Mouse (Mus musculus) activated CD4-positive, CD25-positive, alpha-beta regulatory T cell, adult 4 months (primary cell): ENCODE data around the gene Chaf1b. TPM values are rescaled to one million over a fixed set of nuclear protein-coding genes. Genes with fewer than 3 reads are reported as not detected.

Experiments
- ATAC-seq: one replicate; pipeline ENCODE4 v1.8.0; 2017
- polyA plus RNA-seq, 2 experiments: library from polyadenylated mRNA; unstranded; fragments of 100-300 nt; shearing (Covaris generic); gene quantifications; one replicate each; pipeline ENCODE4 v1.2.1; 2017

Gene Chaf1b
- 10 to 100 TPM; 28.1 to 36.2 TPM for polyA plus RNA-seq

DNA sequence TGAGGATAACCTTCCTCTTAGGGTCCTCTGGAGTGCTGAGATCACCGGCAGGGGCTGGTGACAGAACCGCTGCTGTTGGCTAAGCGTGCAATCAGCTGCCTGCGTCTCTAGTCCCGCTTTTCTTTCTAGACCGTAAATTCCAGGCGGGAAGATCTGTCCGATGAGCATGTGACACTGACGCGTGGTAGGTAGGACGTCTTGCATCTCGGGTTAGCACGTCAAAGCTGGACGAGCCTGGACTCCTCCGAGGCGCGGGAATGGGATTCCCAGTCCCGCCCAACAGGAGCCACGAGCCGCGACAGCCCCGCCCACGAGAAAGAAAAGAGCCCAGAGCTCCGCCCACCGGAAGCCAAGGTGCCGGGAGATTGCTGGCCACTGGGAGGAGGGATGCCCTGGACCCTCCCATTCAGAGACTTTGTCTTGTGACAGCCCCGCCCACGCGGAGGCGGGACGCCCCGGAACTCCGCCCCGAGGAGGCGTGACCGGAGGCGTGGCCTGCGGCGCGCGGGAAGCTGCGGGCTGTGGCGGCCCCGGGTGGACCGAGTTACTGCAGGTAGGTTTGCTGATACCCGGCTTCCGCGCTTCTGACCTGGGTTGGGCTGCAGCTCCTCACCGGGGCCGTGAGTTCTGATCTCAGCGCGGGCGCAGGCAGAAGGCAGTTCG, at the start of gene Chaf1b:
Gene Chaf1b (plus strand): TSS at position 479 of the 663 bp plus-strand sequence.
- ATAC-seq, result peak; percentile 91

DNA sequence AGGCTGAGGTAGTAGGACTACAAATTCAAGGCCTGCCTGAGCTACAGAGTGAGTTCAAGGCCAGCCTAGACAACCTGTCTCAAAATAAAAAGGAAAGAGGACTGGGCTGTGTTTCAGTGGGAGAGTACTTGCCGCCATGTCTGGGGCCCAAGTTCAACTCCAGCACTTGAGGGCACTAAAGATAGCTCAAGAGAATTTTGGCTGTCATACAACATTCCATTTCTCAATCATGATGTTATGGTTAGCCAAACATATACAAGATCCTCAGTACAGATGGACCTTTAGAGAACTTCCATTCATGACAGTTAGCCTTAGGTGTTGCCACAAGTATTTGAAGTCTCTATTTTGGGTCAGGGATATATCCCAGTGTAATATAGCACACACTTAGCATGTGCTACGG, 49.6 kb upstream of the Chaf1b start:
- no peak for ATAC-seq

DNA sequence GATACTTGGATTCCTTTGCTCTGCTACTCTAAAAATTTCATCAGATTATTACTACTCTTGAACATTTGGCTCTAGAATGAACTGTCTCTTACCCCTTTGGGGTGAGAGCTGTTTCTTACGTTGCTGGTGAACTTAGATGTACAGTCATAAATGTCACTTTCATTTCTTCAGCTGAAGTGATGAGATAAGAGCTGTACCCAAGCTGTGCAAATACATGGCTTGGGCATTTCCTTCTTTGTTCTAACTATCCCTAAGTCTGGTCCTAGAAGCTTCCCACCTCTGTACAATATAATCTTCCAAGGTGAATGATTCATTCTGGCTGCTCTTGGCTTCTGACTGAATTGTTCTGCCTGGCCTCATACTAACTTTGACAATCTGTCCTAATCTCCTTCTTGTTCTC, 44.7 kb upstream of the Chaf1b start:
- no peak for ATAC-seq

DNA sequence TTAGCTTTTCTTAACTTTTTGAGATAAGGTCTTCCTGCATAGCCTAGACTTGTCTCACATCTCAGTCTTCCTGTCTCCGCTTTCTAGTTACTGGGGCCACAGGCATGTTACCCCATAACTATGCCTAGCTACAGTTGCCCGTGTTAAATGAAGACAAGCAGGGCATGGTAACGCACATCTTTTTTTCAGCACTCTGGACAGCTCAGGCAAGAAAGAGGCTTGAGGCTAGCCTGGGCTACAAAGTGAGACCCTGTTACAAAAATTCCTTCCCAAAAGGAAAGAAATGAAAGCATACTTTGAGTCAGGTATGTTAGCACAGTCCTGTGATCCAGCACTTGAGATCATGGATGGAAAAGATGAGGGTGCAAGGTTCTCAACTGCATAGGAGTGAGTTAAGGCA, 33.2 kb upstream of the Chaf1b start:
- no peak for ATAC-seq

DNA sequence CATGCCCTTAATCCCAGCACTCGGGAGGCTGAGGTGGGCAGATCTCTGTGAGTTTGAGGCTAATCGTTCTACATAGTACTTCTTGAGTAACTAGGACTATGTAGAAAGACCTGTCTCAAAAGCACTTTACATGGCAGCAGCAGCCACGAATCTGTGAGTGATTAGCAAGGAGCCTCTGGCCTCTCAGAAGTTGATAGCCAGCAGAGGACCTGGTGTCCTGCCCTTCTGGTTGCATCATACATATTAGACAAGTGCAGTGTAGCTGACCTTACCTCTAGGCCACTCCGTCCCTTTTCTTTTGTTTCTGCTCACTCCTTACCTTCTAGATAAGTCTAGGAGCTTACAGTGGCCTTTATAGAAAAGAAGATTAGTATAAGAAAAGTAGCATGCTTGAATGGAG, 23.7 kb upstream of the Chaf1b start:
- no peak for ATAC-seq

DNA sequence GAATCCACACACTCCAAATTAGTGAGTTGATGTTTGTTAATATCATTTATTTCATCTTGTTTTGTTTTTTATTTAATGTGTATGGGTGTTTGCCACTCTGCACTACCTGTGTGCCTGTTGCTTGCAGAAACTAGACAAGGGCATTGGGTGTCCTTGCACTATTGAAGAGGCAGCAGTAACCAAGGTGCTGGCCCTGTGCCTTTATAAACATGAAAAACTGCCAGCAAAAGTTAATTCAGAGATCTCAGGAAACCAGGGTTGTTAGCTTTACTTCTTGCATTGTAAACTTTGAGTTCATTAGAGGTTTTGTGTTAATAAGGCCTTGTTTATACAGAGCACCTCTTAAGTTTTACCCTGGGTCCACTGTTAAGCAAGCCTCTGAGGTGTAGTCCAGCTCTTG, 23.0 kb upstream of the Chaf1b start:
- ATAC-seq, result no peak

DNA sequence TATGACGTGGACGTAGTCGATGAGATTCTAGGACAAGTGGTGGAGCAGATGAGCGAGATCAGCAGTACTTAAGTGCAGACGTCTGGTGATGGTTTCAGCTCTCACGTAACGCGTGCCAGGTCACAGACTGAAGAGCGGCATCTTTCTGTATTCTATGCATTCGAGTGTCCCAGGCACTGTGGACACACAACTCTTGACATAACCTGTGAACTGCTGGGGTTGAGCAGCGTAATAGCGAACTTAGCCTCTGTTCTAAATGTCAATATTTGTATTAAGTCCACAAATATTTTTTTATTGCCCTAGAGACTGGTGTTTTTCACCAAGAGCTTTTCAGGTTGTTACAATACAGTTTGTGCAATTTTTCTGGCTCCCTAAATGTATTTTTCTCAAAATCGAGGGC, 8.9 kb upstream of the Chaf1b start:
- ATAC-seq, result no peak

DNA sequence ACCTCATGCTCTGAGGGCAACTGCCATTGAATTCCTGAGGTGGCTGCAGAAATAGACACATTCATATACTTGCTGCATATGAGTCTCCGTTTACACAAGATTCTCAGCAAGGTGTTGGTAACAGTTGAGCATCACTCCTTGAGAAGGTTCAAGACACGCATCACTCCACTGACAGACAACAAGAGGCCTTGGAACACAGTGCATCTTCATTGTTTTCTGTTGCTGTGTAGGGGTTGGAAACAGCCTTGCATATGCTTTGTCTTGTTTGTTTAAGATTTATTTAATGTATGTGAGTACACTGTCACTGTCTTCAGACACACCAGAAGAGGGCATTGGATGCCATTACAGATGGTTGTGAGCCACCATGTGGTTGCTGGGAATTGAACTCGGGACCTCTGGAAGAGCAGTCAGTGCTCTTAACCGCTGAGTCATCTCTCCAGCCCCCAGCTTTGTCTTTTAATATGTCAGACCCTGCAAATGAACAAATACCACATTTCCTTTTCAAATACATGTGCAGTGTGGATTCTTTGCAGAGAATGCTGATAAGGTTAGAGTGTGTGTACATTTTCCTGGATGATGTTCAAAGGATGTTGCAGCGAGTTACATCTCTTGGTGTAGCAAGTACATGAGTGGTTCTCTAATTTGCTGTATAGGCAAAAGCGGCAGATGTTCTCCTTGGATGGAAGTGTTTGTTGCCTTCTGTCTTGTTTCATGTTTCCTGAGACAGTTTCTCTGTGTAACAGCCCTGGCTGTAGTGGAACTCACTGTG, 5.9 kb upstream of the Chaf1b start:
- no peak for ATAC-seq

DNA sequence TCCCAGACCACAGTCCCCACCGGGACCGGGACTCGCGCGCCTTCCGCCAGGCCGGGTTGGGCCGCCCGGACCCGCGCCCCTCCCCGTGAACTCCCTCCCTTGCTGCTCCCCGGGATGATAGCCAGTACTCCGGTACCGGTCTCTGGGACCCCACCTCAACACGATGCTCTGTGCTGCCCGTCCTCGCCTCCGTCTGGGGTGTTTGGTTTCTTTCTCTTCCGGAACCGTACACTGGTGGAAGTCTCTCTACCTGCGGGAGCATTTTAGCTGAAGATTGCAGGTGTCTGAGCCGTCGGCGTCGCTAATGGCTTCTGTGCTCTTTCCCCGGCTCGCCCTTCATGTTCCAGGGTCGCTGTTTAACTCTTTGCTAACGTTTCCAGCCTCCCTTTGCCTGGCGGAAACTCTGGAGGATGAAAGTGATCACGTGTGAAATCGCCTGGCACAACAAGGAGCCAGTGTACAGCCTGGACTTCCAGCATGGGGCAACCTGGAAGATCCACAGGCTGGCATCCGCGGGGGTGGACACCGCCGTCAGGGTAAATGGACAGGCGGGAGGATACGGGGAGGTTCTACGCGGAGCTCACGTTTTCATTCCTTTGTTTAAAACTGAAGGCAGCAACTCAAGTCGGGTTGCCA, 503 bp downstream of the Chaf1b start:
- peak; percentile 43 for ATAC-seq

DNA sequence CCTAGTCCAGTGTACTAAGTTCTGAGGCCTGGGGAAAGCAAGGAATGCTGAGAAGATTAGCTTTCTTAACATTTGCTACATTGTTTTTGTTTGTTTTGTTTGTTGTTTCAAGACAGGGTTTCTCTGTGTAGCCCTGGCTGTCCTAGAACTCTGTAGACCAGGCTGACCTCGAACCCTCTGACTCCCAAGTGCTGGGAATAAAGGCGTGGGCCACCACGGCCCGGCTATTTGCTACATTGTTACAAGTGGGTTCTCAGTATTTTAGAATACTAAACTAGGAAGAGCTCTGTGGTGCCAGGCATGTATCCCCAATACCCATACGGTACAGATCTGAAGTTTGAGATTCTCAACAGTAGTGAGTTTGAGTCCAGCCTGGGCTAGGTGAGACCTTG, 1.0 kb downstream of the Chaf1b start:
- no peak for ATAC-seq

DNA sequence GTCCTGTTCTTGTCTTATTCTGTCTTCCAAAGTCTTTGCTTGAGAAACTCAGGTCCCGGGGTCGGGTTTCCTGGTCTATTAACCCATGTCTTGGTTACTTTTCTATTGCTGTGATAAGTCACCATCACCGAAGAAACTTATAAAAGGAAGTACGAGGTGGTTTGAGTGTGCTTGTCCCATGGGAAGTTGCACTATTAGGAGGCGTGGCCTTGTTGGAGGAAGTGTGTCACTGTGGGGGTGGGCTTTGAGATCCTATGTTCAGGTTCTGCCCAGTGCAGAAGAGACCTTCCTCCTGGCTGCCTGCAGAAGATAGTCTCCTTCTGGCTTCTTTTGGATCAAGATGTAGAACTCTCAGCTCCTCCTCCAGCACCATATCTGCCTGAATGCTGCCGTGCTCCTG, 4.8 kb downstream of the Chaf1b start:
- no peak for ATAC-seq

DNA sequence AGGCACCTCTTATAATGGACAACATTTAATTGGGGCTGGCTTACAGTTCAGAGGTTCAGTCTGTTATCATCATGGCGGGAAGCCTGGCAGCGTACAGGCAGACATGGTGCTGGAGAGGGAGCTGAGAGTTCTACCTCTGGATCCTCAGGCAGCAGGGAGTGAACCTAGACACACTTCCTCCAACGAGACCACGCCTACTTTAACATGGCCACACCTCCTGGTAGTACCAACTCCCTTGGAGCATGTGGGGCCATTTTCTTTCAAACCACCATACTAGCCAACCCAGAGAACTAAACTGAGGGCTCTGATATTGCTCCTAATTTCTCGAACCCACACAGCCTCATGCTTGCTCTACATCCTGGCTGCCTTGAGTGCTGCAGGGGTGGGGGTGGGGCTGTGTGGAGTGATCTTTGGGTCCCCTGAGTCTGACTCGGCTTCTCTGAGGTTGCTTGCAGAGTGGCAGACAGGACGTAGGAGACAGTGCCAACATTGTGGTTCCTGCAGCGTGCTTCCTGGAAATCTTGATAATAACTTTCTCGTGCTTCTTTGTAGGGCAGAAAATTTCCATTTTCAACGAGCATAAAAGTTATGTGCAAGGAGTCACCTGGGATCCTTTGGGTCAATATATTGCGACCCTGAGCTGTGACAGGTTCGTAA, 7.4 kb downstream of the Chaf1b start:
- peak; percentile 36 for ATAC-seq

DNA sequence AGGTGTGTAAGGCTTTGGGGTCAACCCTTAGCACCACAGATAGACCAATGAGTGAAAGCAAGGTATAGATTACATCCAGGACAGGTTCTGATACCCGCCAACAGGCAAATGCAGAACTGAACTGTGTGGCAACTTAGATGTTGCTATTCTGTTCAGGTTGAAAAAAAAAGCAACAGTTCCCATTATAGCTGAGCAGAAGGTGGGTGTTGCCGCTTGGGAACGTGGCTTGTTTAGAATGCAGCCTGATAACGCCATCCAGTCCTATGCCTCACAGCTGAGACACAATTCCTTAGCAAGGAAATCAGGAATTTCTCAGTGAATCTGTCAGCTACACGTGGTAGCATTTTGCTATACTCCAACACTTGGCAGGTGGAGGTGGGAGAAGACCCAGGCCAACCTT, 9.6 kb downstream of the Chaf1b start:
- ATAC-seq, result no peak

DNA sequence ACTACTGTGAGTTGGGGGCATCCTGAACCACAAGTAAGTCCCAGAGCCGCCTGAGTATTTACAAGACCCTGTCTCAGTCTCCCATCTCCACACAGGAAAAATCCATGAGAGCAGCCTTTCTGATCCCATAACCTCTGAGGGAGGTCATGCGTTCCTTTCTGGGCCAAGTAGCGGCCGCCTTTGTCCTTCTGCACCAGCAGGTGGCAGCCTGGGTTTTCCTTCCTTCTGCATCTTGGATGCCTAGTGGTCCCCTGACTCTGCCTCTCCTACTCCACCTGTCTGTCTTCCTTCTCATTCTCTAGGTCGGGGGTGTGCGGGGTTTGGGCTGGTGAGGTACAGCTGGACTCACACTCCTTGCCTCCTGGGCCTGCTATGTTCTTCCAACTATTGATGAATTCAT, 19.3 kb downstream of the Chaf1b start:
- no peak for ATAC-seq

DNA sequence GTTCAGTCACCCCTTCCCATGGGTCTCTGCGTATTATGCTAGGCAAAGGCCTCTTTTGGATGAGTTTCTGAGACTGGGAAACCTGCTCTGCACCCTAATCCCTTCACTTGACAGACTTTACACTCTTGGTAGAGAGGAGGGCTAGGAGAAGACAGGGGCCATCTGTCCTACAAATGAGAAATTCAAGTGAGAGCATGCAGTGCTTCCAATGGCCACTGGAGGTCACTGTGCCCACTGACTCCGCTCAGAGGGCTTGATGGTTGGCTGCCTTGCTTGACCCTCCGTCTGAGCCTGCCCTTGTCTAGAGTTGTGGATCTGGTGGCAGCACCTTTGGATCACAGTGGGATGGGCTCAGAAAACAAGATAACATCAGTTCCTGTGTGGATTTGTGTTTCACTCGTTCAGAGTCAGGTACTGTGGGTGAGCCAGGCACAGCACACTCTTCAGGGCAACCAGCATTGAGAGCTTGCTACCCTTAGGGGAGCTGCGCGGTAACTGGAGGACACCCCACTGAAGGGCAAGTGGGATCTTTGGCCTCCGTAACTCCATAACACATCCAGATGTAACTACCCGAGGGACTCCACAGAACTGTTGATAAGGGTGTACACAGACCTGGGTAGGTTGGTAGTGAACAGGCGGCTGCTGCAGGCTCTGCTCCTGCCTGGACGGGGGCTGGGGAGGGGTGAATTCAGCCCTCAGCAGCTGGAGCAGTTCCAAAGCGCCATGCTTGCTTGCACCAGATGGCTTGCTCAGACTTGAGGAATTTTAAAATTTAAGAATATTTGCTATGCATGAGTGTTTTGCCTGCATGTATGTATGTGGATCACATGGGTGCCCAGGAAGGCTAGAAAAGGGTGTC, 22.7 kb downstream of the Chaf1b start:
- ATAC-seq, result peak; percentile 53

DNA sequence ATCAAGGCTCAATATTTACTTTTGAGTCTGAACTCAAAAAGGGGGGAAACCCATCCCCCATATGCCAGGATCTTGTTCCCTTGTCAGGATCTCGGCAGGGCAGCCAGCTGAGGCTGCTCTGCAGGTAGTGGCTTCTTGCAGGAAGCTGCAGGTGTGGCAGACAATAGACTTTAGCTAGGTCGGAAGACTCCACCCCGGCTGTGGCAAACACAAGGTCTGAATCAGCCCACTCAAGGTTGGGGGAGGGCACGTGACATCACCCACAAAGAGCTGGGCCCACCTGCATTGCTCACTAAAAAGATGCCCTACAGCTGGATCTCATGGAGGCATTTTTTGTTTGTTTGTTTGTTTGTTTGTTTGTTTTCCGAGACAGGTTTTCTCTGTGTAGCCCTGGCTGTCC, 24.1 kb downstream of the Chaf1b start:
- peak; percentile 40 for ATAC-seq

DNA sequence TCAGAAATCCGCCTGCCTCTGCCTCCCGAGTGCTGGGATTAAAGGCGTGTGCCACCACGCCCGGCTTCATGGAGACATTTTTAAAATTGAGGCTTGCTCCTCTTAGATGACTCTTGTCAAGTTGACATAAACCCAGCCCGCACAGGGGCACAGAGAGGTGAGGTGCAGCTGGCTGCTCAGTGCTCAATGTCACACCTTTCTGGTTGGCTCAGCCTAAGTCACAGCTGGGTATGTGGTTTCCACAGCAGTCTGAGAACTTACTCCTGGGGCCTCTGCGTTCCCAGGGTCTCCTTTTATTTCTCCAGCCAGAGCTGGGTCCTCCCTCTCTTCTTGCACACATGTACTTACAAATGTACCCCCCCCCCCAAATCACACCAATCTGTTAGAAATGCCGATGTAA, 24.5 kb downstream of the Chaf1b start:
- no peak for ATAC-seq

DNA sequence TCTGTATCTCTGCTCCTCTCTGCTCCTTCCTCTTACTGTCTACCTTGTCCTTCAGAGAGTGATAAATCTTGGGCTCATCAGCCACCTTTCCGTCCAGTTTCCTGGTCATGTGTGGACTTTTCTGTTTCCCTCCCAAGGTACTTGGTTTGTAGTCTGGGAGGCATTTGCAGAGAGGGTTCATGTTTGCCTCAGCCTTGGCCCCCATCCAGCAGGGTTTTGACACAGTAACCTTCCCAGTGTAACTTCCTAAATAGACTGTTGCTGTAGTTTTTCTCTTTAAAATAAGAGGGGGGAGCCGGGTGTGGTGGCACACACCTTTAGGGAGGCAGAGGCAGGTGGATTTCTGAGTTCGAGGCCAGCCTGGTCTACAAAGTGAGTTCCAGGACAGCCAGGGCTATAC, 26.2 kb downstream of the Chaf1b start:
- ATAC-seq, result no peak

DNA sequence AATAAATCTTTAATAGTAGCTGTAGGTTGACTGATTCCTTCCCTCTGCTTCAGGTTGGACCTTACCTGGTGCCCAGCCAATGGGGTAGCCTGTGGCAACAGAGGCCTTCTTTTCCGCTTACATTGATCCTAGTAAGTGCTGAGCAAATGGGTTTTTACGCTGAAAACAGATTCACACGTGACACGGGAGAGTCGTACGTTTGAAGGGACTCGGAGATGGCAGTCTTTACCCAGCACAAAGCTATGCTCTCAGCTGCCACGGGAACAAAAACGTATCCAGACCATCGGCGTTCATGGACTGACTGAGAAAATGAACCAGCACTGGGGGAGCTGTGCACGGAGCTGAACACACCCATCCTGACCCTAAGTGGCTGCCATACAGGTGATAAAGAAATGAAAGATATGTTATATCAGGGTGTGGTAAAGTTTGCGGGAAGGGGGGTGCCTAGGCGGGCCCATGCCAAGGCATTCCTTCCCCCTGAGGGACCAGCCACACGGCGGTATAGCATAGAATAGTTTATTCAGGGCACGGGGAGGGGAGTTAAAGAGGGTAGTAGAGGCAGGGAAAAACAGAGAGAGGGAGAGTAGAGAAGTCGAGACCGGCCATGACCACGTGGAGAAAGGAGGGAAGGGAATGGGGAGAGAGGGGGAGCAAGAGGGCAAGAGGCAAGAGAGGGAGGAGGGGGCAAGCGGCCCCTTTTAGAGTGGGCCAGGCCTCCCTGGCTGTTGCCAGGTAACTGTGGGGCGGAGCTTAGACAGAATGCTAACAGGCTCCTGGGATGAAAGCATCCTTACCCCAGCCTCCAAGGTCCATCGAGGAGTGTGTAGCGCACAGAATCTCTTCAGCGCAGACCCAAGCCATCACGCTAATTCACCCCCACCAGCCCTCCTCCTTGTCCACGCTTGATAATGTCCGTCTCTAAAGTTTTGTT, 27.3 kb downstream of the Chaf1b start:
- no peak for ATAC-seq

DNA sequence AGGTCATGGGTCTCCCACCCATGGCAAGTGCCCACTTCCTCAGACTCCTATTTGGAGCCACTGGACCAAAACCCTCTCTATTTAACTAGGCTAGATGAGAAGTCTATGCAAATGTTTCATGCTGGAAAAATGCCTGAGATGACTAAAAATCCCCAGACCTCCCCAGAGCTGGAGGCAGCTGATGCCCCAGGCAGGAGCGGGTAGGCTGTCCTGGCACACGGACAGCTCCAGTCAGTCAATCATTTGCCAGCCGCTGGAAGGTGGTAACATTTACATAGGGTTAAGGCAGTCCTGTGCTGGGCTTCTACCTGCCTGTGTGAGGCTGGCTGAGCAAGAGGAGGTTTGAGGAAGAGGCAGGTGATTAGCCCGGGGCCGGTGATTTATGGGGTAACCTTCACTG, 28.5 kb downstream of the Chaf1b start:
- ATAC-seq, result no peak

DNA sequence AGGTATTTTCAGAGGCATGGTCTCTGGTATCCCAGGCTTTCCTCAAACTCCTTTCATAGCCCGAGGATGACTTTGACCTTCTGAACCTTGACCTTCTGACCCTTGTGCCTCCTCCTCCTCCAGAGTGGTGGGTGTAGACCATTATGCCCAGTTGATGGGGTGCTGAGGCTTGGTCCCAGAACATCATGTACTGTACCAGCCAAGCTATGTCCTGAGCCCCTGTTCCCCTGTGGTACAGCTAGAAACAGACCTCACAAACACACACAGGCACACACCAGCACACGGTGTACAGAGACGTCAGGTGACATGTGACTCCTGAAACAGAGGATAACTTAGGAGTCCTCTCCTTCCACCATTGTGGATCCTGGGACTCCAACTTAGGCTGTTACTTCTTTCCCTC, 29.1 kb downstream of the Chaf1b start:
- no peak for ATAC-seq
